Mouse (Mus musculus): ENCODE data around the gene Rpl6.

GRCm38 (mm10) chr5:121184375-121184774 lies 19.9 kb upstream of the Rpl6 start:
- no peak for TF ChIP-seq CTCF (IDR thresholded peaks at IDR 0.05; ENCODE audit: low read depth, low read length)
- no peak for TF ChIP-seq POLR2A (IDR thresholded peaks at IDR 0.05; ENCODE audit: insufficient read depth, low read length)
- no peak for TF ChIP-seq EP300 (IDR thresholded peaks at IDR 0.05; ENCODE audit: insufficient read depth, low read depth, low read length)
